Mouse (Mus musculus): ENCODE results near the gene Olfr465-ps1.
A peak's percentile ranks its signal among the peaks of the same experiment; 100 is the strongest.

Gene Olfr465-ps1

GRCm38 (mm10) chr13:65137789-65138188 lies at the start of gene Olfr465-ps1:
Olfr465-ps1 (plus strand) TSS chr13:65138089.
- no peak for DNase-seq (ENCODE audit: extremely low spot score)

DNA sequence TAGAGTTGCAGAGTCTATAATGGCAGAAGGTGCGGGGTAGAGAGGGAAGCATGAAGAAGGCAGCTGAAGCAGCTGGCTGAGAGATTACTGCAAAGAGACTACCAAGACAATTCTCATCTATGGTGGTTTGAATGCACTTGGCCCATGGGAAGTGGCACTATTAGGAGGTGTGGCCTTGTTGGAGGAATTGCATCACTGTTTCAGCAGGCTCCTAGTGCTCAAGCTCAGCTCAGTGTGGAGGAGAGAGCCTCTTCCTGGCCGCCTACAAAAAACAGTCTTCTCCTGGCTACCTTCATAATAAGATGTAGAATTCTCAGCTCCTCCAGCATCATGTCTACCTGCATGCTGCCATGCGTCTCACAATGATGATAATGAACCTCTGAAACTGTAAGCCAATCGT lies 42.0 kb upstream of the Olfr465-ps1 start:
- no peak for DNase-seq (ENCODE audit: extremely low spot score)

DNA sequence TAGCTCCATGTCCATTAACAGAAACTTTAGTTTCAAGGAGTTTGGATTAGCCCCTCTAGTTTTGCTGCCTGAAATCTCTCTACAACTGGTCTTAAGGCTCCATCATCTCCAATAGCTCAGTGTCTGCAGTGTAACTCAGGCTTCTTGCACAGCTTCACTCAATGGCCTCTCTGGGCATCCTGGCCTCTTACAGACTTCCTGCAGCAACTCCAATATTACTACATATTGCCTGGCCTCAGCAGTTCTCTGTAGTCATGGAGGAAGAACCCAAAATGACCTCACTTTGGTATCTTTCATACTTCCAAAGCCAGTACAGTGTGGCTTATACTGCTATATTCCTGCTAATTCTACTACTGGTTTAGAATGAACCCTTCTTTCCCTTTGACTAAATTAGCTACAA lies 40.9 kb upstream of the Olfr465-ps1 start:
- DNase-seq (ENCODE audit: extremely low spot score), result no peak

GRCm38 (mm10) chr13:65100678-65101077 lies 37.2 kb upstream of the Olfr465-ps1 start:
- DNase-seq (ENCODE audit: extremely low spot score), result no peak

GRCm38 (mm10) chr13:65101232-65101631 lies 36.7 kb upstream of the Olfr465-ps1 start:
- no peak for DNase-seq (ENCODE audit: extremely low spot score)

GRCm38 (mm10) chr13:65111961-65112360 lies 25.9 kb upstream of the Olfr465-ps1 start:
- DNase-seq (ENCODE audit: extremely low spot score), result peak; percentile 22

DNA sequence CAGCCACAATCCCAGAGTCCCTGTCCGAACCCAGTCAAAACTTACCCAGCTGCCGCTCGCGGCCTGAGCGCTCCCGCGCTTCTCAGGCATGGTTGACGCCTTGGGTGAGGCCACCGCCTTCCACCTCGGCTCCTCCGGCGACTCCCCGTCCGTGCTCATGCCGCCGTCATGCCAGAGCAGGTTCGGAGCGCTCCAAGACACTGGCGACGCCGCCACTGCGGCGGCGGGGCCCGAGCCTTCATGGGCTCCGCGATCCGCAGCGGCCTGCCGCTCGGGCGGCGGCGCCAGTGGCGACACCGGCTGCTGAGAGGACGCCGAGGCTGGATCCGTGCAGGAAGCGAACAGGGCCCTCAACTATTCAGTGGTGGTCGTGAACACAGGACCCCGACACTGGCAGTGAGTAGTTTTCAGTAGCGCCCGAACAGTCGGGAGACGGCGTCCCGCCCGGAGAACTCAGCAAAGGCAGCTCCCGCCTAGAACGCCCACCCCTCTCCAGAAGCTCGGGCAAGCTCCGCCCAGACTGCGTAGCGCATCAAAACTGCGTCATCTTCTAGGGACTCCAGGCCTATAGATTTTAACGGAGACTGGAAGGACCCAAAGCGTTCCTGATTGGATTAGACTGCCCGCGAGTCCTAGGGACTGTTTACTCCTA lies 25.3 kb upstream of the Olfr465-ps1 start, which contains the start of gene Mfsd14b:
Gene Mfsd14b, minus strand, starts transcription at position 517 of the 652 bp plus-strand sequence.
- DNase-seq (ENCODE audit: extremely low spot score), result peak; percentile 91

DNA sequence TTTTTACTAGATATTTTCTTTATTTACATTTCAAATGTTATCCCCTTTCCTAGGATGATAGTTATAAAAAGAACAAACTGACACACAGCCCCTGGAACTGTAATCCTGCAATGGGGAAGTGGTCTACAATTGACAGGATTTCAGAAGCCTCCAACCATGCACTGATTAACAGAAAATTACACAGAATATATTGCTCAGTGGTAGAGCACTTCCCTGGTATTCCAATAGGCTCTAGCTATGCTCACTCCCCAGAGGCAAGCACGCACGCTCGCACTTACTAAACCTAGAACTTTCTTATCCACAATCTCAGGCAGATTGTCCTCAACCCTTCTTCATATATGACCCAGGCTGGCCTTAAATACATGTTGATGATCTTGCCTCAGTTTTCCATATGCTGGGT lies 24.6 kb upstream of the Olfr465-ps1 start:
- no peak for DNase-seq (ENCODE audit: extremely low spot score)

GRCm38 (mm10) chr13:65120984-65121383 lies 16.9 kb upstream of the Olfr465-ps1 start:
- DNase-seq (ENCODE audit: extremely low spot score), result no peak

GRCm38 (mm10) chr13:65122111-65122510 lies 15.8 kb upstream of the Olfr465-ps1 start:
- DNase-seq (ENCODE audit: extremely low spot score), result no peak

DNA sequence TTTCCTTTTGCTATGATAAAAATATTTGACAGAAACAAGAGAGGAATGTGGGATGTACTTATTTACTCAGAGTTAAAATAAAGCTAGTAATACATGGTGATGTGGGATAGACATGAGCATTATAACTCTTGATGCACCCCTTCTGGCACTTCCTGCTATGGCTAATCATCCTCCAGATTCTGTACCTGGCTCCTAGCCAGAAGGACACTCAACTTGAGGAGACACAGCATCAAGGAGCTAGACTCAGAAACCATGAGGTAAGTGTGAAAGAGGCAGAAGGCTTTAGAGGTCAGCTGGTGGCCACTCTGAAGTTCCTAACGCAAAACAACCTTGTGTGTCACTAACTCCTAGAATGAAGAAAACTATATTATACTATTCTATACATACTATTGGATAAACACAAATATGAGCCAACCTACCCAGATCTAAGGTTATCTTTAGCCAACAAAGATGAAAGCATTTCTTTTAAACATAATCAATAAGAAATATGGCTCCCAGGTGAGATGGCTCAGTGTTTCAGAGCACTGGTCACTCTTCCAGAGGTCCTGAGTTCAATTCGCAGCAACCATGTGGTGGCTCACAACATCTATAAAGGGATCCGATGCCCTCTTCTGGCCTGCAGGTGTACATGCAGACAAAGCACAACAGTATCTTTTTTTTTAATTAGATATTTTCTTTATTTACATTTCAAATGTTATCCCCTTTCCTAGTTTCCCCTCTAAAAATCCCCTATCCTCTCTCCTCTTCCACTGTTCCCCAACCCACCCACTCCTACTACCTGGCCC lies 10.6 kb upstream of the Olfr465-ps1 start:
- no peak for DNase-seq (ENCODE audit: extremely low spot score)

- DNase-seq (ENCODE audit: extremely low spot score), result no peak
These were observed 12.1 kb downstream of the Olfr465-ps1 start, which contains the start of gene Olfr466 for GRCm38 (mm10) chr13:65149940-65150339. Olfr466 (plus strand) TSS chr13:65150240.

GRCm38 (mm10) chr13:65174102-65174501 lies 36.2 kb downstream of the Olfr465-ps1 start:
- no peak for DNase-seq (ENCODE audit: extremely low spot score)

DNA sequence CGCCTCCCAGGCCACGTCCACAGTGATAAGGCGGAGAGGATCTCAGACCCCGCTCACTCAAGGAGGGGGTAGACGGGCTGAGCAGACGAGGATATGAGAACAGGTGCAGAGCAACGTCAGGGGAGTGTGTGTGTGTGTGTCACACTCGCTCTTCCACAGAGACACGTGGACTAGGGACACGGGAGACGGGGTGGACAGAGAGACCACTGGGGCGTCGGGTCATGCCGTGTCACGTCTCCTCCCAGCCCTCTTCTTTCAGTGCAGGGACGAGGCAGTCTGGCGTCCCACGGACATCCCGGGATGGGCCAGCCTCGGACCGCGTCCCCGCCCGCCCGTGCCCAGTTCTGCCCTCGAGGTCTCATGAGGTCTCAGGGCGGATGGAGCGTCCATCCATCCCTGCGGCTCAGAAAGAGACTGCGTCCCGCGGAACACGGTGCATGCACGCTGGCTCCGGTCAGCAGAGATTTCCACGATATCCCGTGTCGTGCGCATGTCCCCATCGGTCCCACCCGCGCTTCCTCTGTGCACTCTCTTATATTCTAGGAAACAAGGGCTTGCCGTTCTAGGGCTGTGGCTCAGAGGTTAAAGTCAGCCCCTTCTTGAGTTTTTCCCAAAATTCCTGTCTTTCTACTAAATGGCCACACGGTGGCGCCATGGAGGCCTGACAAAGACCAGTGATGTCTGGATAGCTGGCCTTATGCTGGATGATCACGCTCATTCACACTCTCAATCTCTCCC lies 38.0 kb downstream of the Olfr465-ps1 start:
- peak; percentile 31 for DNase-seq (ENCODE audit: extremely low spot score)

DNA sequence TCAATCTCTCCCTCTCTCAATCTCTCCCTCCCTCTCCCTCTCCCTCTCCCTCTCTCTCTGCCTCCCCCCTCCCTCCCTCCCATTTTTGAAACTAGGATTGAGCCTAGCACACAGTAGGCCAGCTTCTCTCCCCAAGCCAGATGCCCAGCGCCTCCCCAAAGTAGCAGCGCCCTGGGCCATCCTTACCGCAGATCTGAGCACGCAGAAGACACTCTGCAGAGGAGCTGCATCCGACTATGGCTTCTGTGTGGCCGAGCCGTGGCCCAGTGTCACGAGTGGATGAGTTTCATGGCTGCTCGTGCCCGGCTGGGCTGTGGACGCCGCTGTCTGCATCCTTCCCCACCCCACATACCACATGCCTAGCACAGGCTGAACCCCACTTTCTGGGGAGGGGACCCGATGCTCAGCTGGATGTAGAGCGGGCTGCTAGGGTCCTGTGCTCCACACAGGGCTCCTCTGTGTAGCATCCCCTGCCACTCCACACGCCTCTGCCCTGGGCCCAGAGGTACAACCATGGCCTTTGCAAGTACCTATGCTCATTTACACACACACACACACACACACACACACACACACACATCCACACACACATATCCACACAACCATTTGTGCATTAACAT lies 38.7 kb downstream of the Olfr465-ps1 start:
- DNase-seq (ENCODE audit: extremely low spot score), result peak; percentile 2
